Mouse (Mus musculus): ENCODE results near the gene BC003965. TPM values are rescaled to one million over a fixed set of nuclear protein-coding genes. Genes with fewer than 3 reads are reported as not detected.
"Not testable (repeated sequence)": the region's sequence is repeated elsewhere in the genome, so short reads cannot be mapped to it uniquely, and the experiment has no call there.

Gene BC003965
- polyA plus RNA-seq, 1 experiment from 2014 or later: 35.3 TPM

DNA sequence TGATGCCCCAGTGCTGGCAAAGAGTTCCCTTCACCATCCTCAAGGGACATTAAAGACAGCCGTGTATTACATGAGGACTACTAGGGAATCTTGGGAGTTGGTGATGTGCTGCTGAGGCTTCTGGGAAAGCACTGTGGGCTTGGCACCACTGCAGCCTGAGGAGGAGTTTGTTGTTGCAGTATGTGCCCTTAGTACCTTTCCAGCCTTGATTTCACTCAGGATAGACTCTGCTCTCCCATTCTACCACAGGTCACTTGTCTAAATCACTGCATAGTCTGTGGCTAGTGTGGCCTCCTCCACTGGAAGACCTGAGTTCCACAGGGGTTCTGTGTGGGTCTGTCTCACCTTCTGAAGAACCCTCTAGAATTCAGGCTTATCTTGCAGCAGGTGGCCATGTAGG is 36.4 kb downstream of the BC003965 start:
- peaks cover 12% of the 10 kb centered on the region for H3K4me1 ChIP-seq
- no peaks in the 10 kb centered on the region for H3K27me3 ChIP-seq
- H3K4me3 ChIP-seq: no peak overlapping the region
- no peak for ATAC-seq (ENCODE audit: insufficient number of reproducible peaks, insufficient read depth, low FRiP score, low TSS enrichment)
- H3K9ac ChIP-seq: no peak overlapping the region
- no peaks in the 10 kb centered on the region for H3K9me3 ChIP-seq
- WGBS: 74% methylated on average over 1 of the region's 1 CpGs
- H3K36me3 ChIP-seq: peaks cover 37% of the 10 kb centered on the region
- no peak overlapping the region for H3K27ac ChIP-seq
- no peak overlapping the region for H3K4me2 ChIP-seq (replicated peaks)

DNA sequence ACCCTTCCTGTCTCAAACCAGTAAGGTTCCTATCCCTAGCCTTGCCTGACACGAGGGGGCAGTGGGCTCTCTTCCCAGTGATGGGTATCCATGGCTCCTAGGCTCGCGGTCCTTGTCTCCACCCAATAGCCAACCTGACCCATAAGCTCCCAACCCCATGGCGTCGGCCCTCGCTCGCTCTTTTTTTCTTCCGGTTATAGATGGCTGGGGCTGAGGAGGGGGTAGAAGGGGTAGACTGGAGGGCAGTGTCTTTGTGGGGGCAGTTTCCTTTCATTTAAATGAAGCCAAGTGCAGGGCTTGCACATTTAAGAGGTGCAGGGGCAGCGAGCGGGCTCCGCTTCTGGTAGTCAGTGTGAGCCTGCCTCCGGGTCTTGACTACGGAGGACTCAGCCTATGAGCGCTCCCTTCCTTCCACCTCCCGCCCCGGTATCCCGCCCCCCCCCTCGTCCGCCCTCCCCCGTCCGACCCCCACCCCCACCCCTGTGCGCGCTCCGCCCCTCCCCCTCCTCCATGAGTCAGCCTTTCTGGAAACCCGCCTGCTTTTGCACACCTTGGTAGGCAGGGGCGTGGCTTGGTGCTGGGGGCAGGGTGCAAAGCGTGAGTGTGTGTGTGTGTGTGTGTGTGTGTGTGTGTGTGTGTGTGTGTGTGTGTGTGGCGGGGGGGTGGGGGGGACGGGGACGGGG is 37.6 kb downstream of the BC003965 start:
- Histone ChIP-seq H3K36me3 (peaks cover 39% of the 10 kb centered on the region), H3K4me2 (replicated peaks) (peak overlapping the region; percentile 79)
- peak; percentile 81 for ATAC-seq (ENCODE audit: insufficient number of reproducible peaks, insufficient read depth, low FRiP score, low TSS enrichment)

GRCm38 (mm10) chr17:25222504-25222940 is 38.2 kb downstream of the BC003965 start:
- not testable (repeated sequence) for H3K9me3 ChIP-seq, H3K27me3 ChIP-seq, H3K9ac ChIP-seq
- Histone ChIP-seq H3K4me1 (peaks cover 12% of the 10 kb centered on the region), H3K4me3 (peak overlapping the region; percentile 39), H3K36me3 (peaks cover 45% of the 10 kb centered on the region), H3K27ac (peak overlapping the region; percentile 19; the same call in 1 of the 2 replicates), H3K4me2 (replicated peaks) (peak overlapping the region; percentile 79)
- 0 out of 2 replicates have a peak, but pooled peaks have one; percentile 25 for ATAC-seq (ENCODE audit: insufficient number of reproducible peaks, insufficient read depth, low FRiP score, low TSS enrichment)
- 17% methylated on average over 14 of the region's 28 CpGs for WGBS

More for the DNA sequence above, 37.6 kb downstream of the BC003965 start:
- Histone ChIP-seq H3K4me1 (peaks cover 12% of the 10 kb centered on the region), H3K4me3 (peak overlapping the region; percentile 39), H3K27ac (no peak overlapping the region; the same call in 1 of the 2 replicates), H3K27me3 (no peaks in the 10 kb centered on the region), H3K9me3 (no peaks in the 10 kb centered on the region), H3K9ac (peak overlapping the region; percentile 45)
- WGBS: 1% methylated on average over 18 of the region's 30 CpGs

- H3K27me3 ChIP-seq: no peaks in the 10 kb centered on the region
- peak overlapping the region; percentile 39 for H3K4me3 ChIP-seq
- H3K27ac ChIP-seq: peak overlapping the region; percentile 19; the same call in 1 of the 2 replicates
- H3K4me1 ChIP-seq: peaks cover 12% of the 10 kb centered on the region
- 41% methylated on average over 6 of the region's 6 CpGs for WGBS
- no peaks in the 10 kb centered on the region for H3K9me3 ChIP-seq
- peaks cover 47% of the 10 kb centered on the region for H3K36me3 ChIP-seq
- ATAC-seq (ENCODE audit: insufficient number of reproducible peaks, insufficient read depth, low FRiP score, low TSS enrichment): no peak
- peak overlapping the region; percentile 79 for H3K4me2 ChIP-seq (replicated peaks)
- H3K9ac ChIP-seq: no peak overlapping the region
Observed at GRCm38 (mm10) chr17:25222951-25223601, 38.7 kb downstream of the BC003965 start.

DNA sequence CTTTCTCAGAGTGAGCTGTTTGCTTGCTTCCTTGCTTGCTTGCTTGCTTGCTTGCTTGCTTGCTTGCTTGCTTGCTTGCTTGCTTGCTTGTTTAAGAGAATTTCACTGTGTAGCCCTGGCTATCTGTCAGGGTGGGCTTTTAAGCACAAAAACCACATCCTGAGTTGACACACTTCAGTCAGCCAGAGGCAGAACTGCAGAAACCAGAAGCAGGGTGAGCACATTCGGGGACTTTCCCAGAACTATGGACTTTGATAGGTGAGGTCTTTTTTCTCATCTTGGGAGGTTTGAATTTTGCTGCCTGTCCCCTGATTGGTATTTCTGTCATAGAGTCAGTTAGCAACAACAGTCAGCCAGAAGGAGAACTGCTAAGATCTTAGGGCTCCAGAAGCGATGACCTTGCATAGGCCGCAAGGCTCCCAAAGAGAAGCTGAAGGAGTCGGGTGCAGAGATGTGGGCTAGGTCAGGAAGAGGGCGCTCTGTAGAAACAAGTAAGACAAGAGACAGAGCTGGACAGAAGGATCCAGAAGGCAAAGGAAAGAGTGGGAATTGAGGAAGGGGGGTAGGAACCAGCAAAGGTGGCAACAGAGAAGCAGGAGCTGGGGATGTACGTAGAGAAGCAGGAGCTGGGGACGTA is 40.4 kb downstream of the BC003965 start:
- H3K9ac ChIP-seq: no peak overlapping the region
- peaks cover 44% of the 10 kb centered on the region for H3K36me3 ChIP-seq
- no peaks in the 10 kb centered on the region for H3K27me3 ChIP-seq
- no peak overlapping the region for H3K4me3 ChIP-seq
- WGBS: 89% methylated on average over 7 of the region's 7 CpGs
- no peak for ATAC-seq (ENCODE audit: insufficient number of reproducible peaks, insufficient read depth, low FRiP score, low TSS enrichment)
- no peak overlapping the region for H3K27ac ChIP-seq
- no peaks in the 10 kb centered on the region for H3K9me3 ChIP-seq
- peaks cover 12% of the 10 kb centered on the region for H3K4me1 ChIP-seq
- H3K4me2 ChIP-seq (replicated peaks): no peak overlapping the region

DNA sequence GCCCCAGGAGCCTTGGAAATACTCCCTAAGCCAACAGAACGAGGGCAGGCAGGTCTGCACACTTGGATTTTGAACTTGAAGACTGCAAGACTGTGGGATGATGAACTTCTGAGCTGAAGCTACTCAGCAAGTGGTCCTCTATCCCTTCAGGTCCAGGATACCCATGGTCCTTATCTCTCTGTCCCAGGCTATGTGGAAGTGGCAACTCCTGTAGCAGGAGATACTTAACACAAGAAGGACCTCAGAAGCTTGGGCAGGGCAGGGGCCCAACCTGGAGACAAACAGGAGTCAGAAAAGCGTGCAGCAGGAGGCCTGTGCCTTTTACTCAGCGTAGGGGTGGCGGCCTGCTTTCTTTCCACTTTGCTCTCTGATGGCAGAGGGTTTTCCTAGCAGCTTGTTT is 41.3 kb downstream of the BC003965 start:
- no peaks in the 10 kb centered on the region for H3K27me3 ChIP-seq
- no peak overlapping the region for H3K27ac ChIP-seq
- no peak for ATAC-seq (ENCODE audit: insufficient number of reproducible peaks, insufficient read depth, low FRiP score, low TSS enrichment)
- H3K9ac ChIP-seq: no peak overlapping the region
- no peak overlapping the region for H3K4me3 ChIP-seq
- H3K9me3 ChIP-seq: no peaks in the 10 kb centered on the region
- WGBS: 86% methylated on average over 4 of the region's 4 CpGs
- H3K36me3 ChIP-seq: peaks cover 46% of the 10 kb centered on the region
- peaks cover 12% of the 10 kb centered on the region for H3K4me1 ChIP-seq
- H3K4me2 ChIP-seq (replicated peaks): no peak overlapping the region

GRCm38 (mm10) chr17:25227991-25228390 is 43.6 kb downstream of the BC003965 start:
- no peaks in the 10 kb centered on the region for H3K27me3 ChIP-seq
- 86% methylated on average over 5 of the region's 5 CpGs for WGBS
- H3K27ac ChIP-seq: no peak overlapping the region
- peaks cover 52% of the 10 kb centered on the region for H3K36me3 ChIP-seq
- H3K4me2 ChIP-seq (replicated peaks): no peak overlapping the region
- H3K9me3 ChIP-seq: no peaks in the 10 kb centered on the region
- ATAC-seq (ENCODE audit: insufficient number of reproducible peaks, insufficient read depth, low FRiP score, low TSS enrichment): no peak
- no peaks in the 10 kb centered on the region for H3K4me1 ChIP-seq
- H3K9ac ChIP-seq: no peak overlapping the region
- H3K4me3 ChIP-seq: no peak overlapping the region

DNA sequence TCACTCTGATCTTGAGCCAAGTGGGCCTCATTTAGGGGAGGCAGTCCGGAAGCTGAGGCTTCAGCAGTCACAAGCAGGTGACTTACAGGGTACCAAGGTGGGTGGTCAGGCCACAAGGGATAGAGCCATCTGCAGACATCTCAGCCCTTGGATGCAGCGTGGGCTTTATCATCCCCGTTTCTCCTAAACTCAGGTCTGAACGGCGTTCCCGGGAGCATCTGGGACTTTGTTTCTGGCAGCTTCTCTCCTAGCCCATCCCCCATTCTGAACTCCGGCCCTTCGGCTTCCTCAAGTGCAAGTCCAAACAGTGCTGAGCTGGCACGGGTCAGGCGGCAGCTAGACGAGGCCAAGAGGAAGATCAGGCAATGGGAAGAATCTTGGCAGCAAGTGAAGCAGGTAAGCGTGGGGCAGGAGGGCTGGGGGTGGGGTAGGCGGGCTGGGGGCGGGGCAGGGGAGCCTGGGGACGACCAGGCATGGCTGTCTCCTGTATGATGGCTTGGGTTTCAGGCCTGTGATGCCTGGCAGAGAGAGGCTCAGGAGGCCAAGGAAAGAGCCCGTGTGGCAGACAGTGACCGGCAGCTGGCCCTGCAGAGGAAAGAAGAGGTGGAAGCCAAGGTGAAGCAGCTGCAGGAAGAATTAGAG is 45.8 kb downstream of the BC003965 start:
- ATAC-seq (ENCODE audit: insufficient number of reproducible peaks, insufficient read depth, low FRiP score, low TSS enrichment); H3K4me2 ChIP-seq (replicated peaks); H3K27me3 ChIP-seq; H3K4me1 ChIP-seq; H3K27ac ChIP-seq; H3K4me3 ChIP-seq; H3K9me3 ChIP-seq; H3K9ac ChIP-seq: not testable (repeated sequence)
- 76% methylated on average over 17 of the region's 17 CpGs for WGBS
- H3K36me3 ChIP-seq: peaks cover 61% of the 10 kb centered on the region

- Histone ChIP-seq H3K27ac (no peak overlapping the region), H3K4me2 (replicated peaks) (no peak overlapping the region), H3K4me1 (no peaks in the 10 kb centered on the region), H3K36me3 (peaks cover 66% of the 10 kb centered on the region), H3K9ac (no peak overlapping the region), H3K27me3 (no peaks in the 10 kb centered on the region), H3K4me3 (no peak overlapping the region), H3K9me3 (no peaks in the 10 kb centered on the region)
- WGBS: 92% methylated on average over 3 of the region's 3 CpGs
- no peak for ATAC-seq (ENCODE audit: insufficient number of reproducible peaks, insufficient read depth, low FRiP score, low TSS enrichment)
Observed at GRCm38 (mm10) chr17:25230700-25231099, 46.3 kb downstream of the BC003965 start.

DNA sequence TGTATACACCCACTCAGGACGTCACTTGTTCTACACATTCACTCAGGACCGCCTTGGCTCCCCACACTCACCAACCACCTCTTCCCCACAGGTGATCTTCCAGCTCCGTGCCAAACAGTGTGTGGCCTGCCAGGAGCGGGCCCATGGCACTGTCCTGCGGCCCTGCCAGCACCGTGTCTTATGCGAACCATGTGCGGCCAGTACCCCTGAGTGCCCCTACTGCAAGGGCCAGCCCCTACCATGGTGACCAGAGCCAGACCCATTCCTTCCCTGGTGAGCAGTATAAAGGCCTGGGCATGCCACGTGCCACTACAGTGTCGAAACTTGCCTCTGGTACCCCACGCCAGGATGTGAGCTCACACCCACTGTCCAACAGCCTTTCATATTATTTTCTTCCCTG is 47.3 kb downstream of the BC003965 start:
- not testable (repeated sequence) for H3K9me3 ChIP-seq; H3K4me3 ChIP-seq; ATAC-seq (ENCODE audit: insufficient number of reproducible peaks, insufficient read depth, low FRiP score, low TSS enrichment); H3K27ac ChIP-seq; H3K4me1 ChIP-seq; H3K9ac ChIP-seq; H3K4me2 ChIP-seq (replicated peaks); H3K27me3 ChIP-seq
- 95% methylated on average over 8 of the region's 11 CpGs for WGBS
- H3K36me3 ChIP-seq: peaks cover 64% of the 10 kb centered on the region

DNA sequence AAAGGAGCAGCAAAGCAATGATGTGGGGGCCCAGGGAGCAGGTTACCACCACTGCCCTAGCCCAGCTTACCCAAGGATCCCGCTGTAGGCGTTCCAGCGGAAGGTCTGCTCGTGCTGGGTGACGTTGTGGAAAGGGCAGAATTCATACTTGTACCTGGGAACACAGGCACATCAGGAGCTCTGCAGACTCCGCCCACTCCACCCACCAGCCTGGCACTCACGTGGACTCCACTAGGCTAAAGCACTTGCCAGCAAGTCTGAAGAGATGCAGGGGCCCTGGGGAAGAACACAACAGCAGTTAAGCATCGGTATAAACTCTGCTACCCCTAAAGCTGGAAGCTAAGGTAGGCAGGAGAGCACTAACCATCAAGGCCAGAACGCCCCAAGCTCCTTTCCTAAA is 51.3 kb downstream of the BC003965 start:
- Histone ChIP-seq H3K27ac (no peak overlapping the region), H3K4me3 (no peak overlapping the region), H3K4me1 (peaks cover 7% of the 10 kb centered on the region), H3K36me3 (peaks cover 34% of the 10 kb centered on the region), H3K27me3 (no peaks in the 10 kb centered on the region), H3K9ac (no peak overlapping the region), H3K9me3 (no peaks in the 10 kb centered on the region), H3K4me2 (replicated peaks) (no peak overlapping the region)
- 85% methylated on average over 9 of the region's 9 CpGs for WGBS
- ATAC-seq (ENCODE audit: insufficient number of reproducible peaks, insufficient read depth, low FRiP score, low TSS enrichment): no peak
